Mouse (Mus musculus) heart, postnatal 4 days (tissue): ENCODE measurements around the gene Olfr157. TPM values are rescaled to one million over a fixed set of nuclear protein-coding genes. Genes with fewer than 3 reads are reported as not detected.
A peak's percentile ranks its signal among the peaks of the same experiment; 100 is the strongest.

Source experiments
- DNase-seq: peaks from one replicate; pipeline ENCODE4 v3.0.0; 2021
- total RNA-seq, 2 experiments: library from RNA; stranded (reverse); gene quantifications; 2 replicates each; pipeline ENCODE4 v1.2.3; 2021

Olfr157 gene
- total RNA-seq: not detected

- no peak for DNase-seq
Observed at GRCm38 (mm10) chr4:43840101-43840500, at the start of gene Olfr157. Gene Olfr157, minus strand, starts transcription at chr4:43840201.

- no peak for DNase-seq
Observed at GRCm38 (mm10) chr4:43884196-43884595, 44.2 kb upstream of the Olfr157 start.

- no peak for DNase-seq
Observed at GRCm38 (mm10) chr4:43879566-43879965, 39.6 kb upstream of the Olfr157 start.

- DNase-seq: no peak
Observed at GRCm38 (mm10) chr4:43878121-43878776, 38.2 kb upstream of the Olfr157 start.

GRCm38 (mm10) chr4:43877230-43877629 is 37.2 kb upstream of the Olfr157 start:
- no peak for DNase-seq

GRCm38 (mm10) chr4:43875919-43876411 is 36.0 kb upstream of the Olfr157 start:
- peak; percentile 23 for DNase-seq

GRCm38 (mm10) chr4:43875160-43875918 is 35.3 kb upstream of the Olfr157 start, which contains the start of gene Reck:
Gene Reck, plus strand, starts transcription at chr4:43875530.
- peak; percentile 91 for DNase-seq

- DNase-seq: no peak
Observed at GRCm38 (mm10) chr4:43874501-43874900, 34.5 kb upstream of the Olfr157 start.

GRCm38 (mm10) chr4:43869821-43870220 is 29.8 kb upstream of the Olfr157 start:
- DNase-seq: no peak

- no peak for DNase-seq
Observed at GRCm38 (mm10) chr4:43863298-43863697, 23.3 kb upstream of the Olfr157 start.

GRCm38 (mm10) chr4:43860744-43861519 is 20.9 kb upstream of the Olfr157 start:
- peak; percentile 80 for DNase-seq

GRCm38 (mm10) chr4:43859886-43860285 is 19.9 kb upstream of the Olfr157 start:
- DNase-seq: no peak

- DNase-seq: no peak
Observed at GRCm38 (mm10) chr4:43854101-43854500, 14.1 kb upstream of the Olfr157 start.

- no peak for DNase-seq
Observed at GRCm38 (mm10) chr4:43851265-43851664, 11.3 kb upstream of the Olfr157 start, which contains the start of gene Olfr155. Gene Olfr155, plus strand, starts transcription at chr4:43851565.

GRCm38 (mm10) chr4:43838326-43838725 is 1.7 kb downstream of the Olfr157 start:
- DNase-seq: no peak

GRCm38 (mm10) chr4:43834749-43835148 is 5.3 kb downstream of the Olfr157 start:
- DNase-seq: no peak

- DNase-seq: no peak
Observed at GRCm38 (mm10) chr4:43833752-43834151, 6.2 kb downstream of the Olfr157 start.

GRCm38 (mm10) chr4:43832031-43832430 is 8.0 kb downstream of the Olfr157 start:
- no peak for DNase-seq

- no peak for DNase-seq
Observed at GRCm38 (mm10) chr4:43828806-43829205, 11.2 kb downstream of the Olfr157 start.

- peak; percentile 45 for DNase-seq
Observed at GRCm38 (mm10) chr4:43823845-43824337, 16.1 kb downstream of the Olfr157 start, which contains the start of gene Olfr156. Gene Olfr156, minus strand, starts transcription at chr4:43823895.

GRCm38 (mm10) chr4:43822896-43823550 is 17.0 kb downstream of the Olfr157 start:
- no peak for DNase-seq

- DNase-seq: no peak
Observed at GRCm38 (mm10) chr4:43798936-43799335, 41.1 kb downstream of the Olfr157 start.
